Mouse (Mus musculus) adrenal gland, postnatal 10 days (tissue): ENCODE measurements around the gene BC049715. TPM values are rescaled to one million over a fixed set of nuclear protein-coding genes. Genes with fewer than 3 reads are reported as not detected.

Experiments used
- microRNA-seq: library from miRNA; unstranded; fragments of <30 nt; microRNA quantifications from one replicate; pipeline ENCODE4 v1.2.0, GENCODE M21; 2021
- total RNA-seq, 2 experiments: library from RNA; stranded (reverse); gene quantifications; 2 replicates each; pipeline ENCODE4 v1.2.3; 2021

The BC049715 gene
- total RNA-seq, 2 experiments from 2014 or later, result 0.73 to 0.75 TPM

Small RNAs within 50 kb of the gene (microRNA-seq; reads per million reads assigned to microRNA genes)
- gene Gm44364, result not detected

Other genes with a start within 250 kb of the BC049715 start
- 100 to 1,000 TPM; 114 to 115 TPM for gene Plbd1, start 165.7 kb upstream of the BC049715 start, total RNA-seq
- under 1 TPM; 0.15 to 0.21 TPM for gene Gucy2c, start 45.9 kb upstream of the BC049715 start, total RNA-seq
- gene Hist4h4, start 23.2 kb upstream of the BC049715 start, total RNA-seq, result 10 to 100 TPM; 28.3 to 29.2 TPM
- gene H2afj, start 19.4 kb upstream of the BC049715 start, total RNA-seq, result 10 to 100 TPM; 71.1 to 85.2 TPM
- gene Wbp11, start 607 bp downstream of the BC049715 start, total RNA-seq, result 10 to 100 TPM; 82.5 to 86.5 TPM
- gene Smco3, start 7.8 kb downstream of the BC049715 start, total RNA-seq, result under 1 TPM; 0.27 to 0.51 TPM
- 1 to 10 TPM; 5.9 to 7.5 TPM for gene Art4, start 30.1 kb downstream of the BC049715 start, total RNA-seq
- gene Mgp, start 48.2 kb downstream of the BC049715 start, total RNA-seq, result 100 to 1,000 TPM; 187 to 232 TPM
- gene Erp27, start 94.6 kb downstream of the BC049715 start, total RNA-seq, result under 1 TPM; 0.15 to 0.27 TPM
- gene Pde6h, start 96.2 kb downstream of the BC049715 start, total RNA-seq, result under 1 TPM in 1 of 2 experiments, not detected in 1; 0.60 TPM
- gene Arhgdib, start 114.3 kb downstream of the BC049715 start, total RNA-seq, result 10 to 100 TPM; 43.0 to 44.5 TPM